Mouse (Mus musculus) activated CD4-positive, CD25-positive, alpha-beta regulatory T cell, adult 4 months (primary cell): ENCODE data around the gene Tmprss9. TPM values are rescaled to one million over a fixed set of nuclear protein-coding genes. Genes with fewer than 3 reads are reported as not detected.

Source experiments
- ATAC-seq: one replicate; pipeline ENCODE4 v1.8.0; 2017
- polyA plus RNA-seq, 2 experiments: library from polyadenylated mRNA; unstranded; fragments of 100-300 nt; shearing (Covaris generic); gene quantifications; one replicate each; pipeline ENCODE4 v1.2.1; 2017

Gene Tmprss9
- polyA plus RNA-seq, 2 experiments from 2014 or later, result not detected

DNA sequence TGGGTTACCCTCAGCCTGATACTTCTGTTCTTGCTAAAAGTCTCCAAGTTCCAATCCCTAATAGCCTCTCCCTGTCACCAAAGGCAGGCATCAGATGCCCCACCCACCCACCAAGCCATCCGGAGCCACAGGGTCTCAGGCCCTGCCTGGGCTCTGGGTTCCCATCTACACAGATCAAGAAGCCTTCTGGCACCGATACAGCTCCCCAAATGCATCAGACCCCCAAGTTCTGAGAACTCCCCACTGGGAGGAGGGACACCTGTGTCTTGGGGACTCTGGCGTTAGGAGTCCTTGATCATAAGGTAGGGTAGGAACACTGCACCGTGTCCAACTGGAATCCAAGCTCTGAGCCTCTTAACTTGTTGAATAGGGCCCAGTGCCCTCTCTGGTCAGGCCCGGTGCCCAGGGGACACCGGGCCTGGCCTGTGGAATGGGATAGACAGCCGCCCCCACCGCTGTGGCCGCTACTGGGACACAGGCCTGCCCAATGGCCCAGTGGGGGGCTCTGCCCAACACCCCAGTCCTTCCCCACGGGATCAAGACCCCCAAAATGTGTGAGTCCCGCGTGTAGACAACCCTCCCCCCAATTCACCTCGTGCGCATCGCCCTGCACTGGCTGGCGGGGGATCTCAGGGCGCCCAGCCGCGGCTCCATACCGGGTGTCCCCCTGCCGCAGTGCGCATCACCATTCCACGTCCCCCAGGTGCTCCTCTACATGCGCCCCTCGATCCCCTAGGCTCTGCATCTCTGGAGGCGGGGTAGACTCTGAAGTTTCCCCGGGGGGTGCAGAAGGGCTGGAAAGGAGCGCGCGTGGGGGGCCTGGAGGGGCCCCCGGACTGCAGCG is 28.3 kb upstream of the Tmprss9 start:
- ATAC-seq, result no peak

DNA sequence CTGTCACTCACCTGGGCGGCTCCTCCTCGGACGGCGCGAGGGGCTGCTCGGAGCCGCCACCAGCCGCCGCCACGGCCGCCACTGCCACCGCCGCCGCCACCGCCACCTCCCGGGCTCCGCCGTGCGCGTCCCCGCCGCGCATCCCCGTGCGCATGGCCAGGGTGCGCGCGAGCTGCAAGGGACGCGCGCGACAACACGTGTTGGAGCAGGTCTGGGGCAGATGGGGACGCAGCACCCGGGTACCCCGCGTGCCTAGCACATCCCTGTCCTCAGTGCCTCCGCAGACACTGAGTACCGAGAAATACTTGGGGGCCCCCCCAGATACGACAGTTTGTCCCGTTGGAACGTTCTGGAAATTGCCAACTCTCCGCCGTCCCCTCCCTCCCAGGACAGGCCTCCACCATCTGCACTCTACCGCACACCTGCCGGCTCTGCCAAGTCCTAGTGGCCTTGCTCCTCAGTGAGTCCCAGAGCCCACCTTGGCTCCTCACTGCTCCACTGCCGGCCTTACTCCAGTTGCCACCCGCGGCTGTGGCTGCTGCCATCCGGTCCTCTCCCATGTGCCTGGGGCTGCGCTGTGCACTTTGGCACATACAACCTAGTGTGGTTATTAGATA is 27.6 kb upstream of the Tmprss9 start, which contains the start of gene Lingo3:
Gene Lingo3, minus strand, starts transcription at position 109 of the 617 bp plus-strand sequence.
- no peak for ATAC-seq

DNA sequence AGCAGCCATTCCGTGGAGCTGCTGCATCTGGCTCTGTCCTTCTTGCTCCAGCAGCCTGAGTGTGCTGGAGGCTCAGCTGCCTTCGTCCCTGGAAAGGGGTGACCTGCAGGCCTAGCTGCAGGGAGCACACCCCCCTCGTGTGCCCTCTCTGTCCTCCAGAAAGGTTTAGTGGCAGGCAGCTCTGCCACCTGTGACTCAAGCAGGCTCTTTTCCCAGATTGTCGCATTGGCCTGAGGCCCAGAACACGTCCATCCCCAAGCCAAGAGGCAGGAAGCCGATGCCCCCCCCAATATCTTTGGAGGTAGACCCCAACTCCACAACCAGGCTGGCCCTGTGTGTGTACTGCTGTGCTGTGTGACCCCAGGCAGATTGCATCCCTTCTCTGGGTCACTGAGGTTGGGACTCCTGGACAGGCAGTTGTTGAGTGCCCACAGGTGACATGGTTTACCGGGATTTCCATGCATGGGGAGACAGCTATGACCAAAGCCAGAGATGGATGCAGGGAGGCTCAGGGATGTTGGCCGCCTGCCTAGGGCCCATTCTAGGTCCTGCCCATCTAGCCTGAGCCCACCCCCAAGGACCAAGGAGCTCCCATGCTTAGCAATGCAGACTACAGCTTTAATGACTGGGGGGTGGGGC is 26.5 kb upstream of the Tmprss9 start:
- no peak for ATAC-seq

DNA sequence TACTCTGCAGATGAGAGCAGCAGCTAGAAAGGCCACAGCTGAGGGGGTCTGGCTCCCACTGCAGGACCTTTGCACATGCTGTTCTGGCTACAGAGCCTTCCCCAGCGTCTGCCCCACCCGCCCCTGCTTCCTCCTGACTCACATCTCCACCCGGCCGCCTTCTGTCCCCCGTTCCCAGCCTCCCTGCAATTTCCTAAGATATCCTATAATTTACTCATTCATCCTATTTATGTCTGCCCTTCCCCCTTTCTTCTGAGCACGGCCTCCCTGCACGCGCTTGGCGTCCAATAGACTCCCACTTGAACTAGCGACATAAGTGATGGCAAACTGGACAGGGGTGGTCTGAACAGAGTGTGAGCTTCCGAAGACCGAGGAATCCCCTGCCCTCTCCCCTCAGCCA is 25.9 kb upstream of the Tmprss9 start:
- no peak for ATAC-seq

DNA sequence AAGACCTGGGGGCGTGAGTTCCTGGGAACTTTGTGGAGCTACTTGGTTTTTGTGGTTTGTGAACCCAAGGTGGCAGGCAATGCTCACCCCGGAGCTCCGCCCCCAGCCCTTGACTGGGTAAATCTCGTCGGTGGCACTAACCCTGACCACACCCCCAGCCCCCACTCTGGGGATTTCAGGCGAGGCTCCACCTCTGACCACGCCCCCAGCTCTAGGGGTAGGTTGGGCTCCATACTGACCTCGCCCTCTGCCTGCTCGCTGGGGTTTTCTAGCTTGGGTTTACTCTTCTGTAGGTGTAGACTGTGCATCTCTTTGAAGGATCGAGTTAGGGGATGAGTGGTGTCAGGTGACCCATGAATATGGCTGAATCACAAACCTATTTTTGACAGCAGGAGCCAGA is 23.1 kb upstream of the Tmprss9 start:
- peak; percentile 79 for ATAC-seq

DNA sequence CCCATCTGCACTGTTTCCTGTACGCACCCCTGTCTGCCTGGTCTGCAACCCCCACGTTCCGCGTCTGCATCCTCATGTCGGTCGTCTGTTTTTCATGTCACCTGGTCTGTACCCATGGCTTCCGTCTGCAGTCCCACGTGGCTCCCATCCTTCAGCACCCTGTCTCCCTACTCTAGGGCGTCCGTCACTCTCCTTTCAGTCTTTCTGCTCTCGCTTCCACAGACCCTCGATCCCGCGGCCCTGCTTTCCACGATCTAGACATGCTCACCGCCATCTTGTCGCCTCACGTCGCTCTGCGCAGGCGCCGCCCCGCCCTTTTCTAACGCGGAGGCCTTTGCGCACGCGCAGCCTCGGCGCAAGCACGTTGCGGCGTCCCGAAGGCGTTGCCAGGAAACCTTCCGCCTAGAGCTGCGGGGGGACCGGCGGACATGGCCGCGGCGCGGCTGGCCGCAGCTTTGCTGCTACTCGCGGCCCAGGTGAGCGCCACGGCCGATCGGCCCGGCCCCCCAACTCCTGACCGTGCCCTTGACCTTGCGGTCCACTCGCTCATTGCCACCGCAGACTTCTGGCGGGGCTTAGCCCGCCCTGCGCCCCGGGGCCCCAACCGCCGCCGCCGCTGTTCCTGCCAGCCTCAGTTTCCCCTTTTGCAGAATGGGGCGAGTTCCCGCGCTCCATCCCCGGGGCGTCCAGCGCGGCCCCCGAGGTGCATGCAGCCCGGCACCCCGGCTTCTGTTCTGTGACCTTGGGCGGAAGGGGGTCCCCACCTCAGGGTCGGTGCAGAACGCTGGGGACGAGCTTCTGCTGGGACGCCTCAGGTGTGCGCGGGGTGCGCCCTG is 16.5 kb upstream of the Tmprss9 start, which contains the start of the genes Lsm7 and Sppl2b:
Gene Lsm7, minus strand, starts transcription at position 297 of the 836 bp plus-strand sequence.
Gene Sppl2b, plus strand, starts transcription at position 363 of the 836 bp plus-strand sequence.
- peak; percentile 70 for ATAC-seq

DNA sequence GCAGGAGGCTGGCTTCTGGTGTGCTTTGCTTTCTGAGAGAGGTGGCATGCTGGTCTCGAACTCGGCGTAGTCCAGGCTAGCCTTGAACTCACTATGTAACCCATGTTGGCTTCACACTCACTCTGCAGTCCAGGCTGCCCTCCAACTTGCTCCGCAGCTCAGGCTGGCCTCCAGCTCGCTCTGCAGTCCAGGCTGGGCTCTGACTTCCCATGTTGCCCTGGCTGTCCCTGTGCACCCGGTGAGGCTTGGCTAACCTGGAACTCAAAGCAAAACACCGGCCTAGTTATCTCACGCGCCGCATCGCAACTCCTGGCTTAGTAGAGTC is 15.9 kb upstream of the Tmprss9 start:
- no peak for ATAC-seq

DNA sequence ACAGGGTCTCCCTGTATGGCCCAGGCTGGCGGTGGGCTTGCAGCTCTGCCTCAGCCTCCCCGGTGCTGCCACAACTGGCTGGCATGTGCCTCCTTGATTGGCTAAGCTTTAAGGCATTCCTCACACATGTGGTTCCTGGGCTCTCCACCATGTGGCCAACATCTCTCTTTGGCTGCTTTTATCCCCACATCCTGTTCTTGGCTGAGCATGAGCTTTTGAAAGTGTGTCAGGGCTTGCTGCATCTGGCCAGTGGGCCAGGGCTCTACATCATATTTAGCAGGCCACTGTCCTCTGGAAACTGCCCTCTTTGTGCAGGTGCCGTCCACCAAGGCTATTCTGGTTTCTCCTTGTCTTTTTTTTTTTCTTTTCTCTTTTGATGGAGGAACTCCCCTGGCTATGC is 15.4 kb upstream of the Tmprss9 start:
- ATAC-seq, result no peak

DNA sequence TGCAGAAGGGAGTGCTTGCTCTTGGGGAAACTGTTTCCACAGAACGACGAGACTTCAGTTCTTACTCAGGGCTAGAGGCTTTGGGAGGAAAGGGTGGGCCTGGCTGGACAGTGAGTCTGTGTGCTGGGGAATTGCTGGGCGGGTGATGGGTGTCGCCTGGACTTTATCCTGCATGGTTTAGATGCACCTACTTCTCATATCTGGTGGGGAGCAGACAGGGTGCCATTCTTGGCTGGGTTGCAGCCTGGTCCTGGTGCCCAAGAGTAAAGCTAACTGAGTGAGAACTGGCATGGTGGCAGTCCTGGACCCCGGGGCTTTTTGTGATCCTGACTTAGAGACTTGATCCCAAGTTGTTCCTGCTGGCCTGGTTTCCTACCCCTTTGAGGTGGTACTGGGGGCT is 14.7 kb upstream of the Tmprss9 start:
- ATAC-seq, result no peak

DNA sequence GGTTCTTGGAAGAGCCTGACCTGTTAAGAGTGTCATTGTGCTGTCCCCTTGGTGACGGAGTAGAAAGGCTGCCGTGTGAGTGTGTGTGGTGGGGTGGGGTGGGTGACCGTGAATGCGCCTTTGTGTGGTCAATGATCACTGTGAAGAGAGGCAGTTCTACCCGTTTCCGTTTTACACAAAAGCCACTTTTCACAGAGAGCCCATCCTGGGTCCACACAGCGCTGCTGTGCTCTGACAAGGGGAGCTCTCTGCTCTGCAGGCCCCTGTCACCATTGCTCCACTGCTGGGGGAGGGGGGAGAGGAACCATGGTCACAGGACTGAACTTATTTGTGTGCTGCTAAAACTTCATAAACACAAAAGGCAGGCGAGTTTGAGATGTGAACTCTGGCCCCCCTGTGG is 14.3 kb upstream of the Tmprss9 start:
- no peak for ATAC-seq

DNA sequence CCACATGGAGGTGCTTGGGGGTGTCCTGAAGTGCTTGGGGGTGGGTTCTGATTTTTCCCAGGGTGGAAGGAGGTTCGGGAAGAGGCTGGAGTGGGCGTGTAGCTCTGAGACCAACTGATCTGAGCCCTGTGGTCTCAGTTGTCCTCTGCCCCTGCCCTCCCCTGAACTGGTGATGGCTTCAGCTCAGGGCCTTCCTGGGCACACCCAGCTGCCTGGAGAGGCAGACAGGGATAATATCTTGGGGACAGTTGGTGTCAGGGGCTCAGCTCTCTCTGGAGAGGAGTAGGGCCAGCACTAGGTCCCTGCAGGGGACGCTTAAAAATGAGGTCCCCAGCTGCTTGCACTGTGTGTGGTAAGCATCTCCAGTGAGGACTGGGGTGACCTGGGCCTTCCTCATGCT is 13.8 kb upstream of the Tmprss9 start:
- no peak for ATAC-seq

DNA sequence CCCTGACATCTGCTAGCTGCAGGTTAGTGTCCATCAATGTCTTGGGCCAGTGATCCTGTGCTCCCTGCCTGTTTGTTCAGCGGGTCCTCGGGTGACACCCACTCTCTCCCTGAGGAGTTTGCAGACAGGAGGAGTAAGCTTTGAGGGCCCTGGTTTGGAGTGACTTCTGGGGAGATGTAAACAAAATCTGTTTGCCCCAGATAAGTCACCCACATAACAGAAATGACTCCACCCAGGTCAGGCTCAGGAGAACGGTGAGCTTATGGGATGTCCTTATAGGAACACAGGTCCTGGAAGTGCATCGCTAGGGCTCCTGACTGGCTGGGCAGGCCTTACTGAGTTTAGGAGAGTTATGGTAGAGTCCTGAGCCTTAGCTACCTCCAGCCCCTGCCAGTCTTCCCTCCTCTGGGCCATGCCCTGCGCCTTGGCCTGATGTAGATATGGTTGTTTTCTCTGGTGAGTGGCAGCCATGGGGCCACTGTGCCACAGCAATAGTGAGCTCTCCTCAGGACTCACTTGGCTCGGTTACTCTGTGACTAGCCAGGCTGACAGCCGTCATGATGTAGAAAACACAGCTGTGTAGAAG is 13.2 kb upstream of the Tmprss9 start:
- ATAC-seq, result no peak

DNA sequence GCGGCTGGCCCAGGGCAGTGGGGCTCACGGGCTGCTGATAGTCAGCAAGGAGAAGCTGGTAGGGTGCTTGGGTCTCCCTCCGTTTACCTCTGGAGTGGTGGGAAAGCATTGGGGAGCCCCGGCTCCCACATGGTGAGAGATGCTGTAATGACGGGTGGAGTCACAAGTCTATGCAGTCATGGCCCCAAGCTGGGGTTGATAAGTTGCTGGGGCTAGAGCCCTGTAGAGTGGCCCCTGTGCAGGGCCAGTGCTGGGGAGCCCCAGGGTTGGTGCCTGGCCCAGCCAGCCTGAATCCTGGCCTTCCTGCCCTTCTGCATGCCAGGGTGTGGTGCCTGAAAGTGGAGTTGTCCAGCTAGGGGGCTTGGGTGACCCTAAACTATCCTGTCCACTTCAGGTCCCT is 9.3 kb upstream of the Tmprss9 start:
- ATAC-seq, result no peak

DNA sequence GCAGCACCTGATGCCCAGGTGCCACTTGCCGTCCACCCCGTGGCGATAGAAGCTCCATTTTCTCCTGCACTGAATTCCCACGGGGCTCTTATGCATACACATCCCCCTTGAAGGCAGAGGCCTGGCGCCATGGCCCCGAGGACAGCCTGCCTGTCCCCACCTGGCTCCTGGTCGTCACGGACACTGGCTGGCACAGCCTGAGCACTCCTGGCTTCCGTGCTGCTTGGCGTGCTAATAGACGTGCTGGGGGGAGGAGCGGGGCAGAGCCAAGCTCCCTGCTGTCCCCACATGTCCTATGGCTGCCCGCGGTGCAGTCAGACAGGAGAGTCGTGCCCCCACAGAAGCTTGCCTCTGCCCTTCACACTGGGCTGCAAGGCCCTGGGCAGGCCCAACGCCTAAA is 7.2 kb upstream of the Tmprss9 start:
- ATAC-seq, result no peak

DNA sequence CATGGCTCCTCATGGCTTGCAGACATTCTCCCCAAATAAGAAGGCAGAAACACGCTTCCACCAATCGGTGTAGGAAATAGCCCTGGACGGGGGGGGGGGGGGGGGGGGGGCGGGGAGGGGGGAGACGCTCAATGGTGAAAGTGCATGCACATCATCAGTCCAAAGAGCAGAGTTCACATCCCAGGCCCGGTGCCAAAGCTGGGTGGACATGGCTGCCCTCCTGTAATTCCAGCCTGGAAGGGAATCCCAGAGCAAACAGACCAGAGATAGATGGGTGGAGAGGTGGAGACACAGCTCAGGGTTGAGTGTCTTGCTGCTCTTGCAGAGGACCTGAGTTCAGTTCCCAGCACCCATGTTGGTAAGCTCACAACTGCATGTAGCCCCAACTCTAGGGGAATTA is 655 bp upstream of the Tmprss9 start:
- ATAC-seq, result no peak

DNA sequence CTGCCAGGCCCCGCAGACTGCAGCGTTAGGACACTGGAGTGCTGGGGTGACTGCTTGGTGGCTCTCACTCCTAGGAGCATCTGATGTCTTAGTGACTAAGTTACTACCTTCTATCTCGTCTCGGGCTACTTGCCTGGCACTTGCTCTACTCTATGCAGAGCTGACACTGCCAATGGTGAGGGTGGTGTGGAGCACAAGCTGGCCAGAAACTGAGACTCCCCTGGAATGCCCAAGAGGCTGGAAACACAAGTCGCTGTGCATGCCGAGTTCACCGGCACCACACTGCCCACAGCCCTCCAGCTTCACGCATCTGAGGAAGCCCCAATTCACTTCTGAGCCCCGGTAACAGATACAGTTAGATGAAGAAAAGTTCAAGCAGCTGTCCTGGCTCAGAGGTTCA is 2.4 kb downstream of the Tmprss9 start:
- ATAC-seq, result no peak

DNA sequence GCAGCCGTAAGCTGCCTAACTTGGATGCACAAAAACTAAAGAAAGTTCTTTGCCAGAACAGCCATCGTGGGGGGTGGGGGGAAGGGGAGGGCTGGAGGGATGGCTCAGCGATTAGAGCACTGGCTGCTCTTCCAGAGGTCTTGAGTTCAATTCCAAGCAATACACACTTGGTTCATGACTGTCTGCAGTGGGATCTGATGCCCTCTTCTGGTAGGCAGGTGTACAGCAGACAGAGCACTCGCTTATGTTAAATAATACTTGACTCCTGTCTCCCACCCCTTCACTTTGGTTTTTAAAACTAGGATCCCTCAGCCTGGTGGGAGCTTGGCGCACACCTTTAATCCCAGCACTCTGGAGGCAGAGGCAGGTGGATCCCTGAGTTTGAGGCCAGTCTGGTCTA is 4.4 kb downstream of the Tmprss9 start:
- ATAC-seq, result peak; percentile 54

DNA sequence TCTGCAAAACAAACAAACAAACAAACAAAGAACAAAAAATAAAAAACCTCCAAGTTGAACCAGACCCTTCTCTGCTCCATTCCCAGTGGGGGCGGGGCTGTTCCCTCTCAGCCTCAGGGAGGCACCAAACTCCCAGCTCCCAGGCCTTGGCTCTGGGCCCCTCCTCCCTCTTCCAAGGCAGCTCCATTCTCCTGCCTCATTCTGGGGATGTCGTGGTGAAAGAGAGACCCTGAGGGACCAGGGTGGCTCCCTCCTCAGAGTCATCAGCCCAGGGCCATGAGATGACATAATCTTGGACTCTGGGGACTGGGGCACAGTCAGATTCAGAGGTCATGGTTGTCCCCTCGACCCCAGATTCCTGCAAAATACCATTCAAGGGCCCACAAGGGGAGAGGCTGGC is 4.9 kb downstream of the Tmprss9 start:
- no peak for ATAC-seq

DNA sequence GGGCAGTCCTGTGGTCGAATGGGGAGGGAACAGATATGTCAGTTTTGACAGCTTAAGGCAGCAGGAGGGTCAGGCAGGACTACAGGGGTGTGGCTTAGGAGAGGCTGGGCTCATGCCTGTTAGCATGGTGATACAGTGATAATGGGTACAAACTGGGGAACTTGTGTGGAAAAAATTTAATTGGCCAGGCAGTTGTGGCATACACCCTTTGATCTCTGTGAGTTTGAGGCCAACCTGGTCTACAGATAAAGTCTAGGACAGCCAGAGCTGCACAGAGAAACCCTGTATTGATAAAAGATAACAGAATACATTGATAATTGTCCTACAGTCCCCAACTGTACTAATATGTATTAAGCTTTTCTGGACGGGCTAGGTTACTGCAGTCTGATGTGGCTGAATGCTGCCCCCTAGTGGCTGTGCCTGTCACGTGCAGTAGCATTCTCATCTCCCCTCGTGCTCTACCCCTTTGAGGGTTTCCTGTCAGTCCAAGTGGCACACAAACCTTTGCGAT is 8.5 kb downstream of the Tmprss9 start:
- peak; percentile 54 for ATAC-seq

DNA sequence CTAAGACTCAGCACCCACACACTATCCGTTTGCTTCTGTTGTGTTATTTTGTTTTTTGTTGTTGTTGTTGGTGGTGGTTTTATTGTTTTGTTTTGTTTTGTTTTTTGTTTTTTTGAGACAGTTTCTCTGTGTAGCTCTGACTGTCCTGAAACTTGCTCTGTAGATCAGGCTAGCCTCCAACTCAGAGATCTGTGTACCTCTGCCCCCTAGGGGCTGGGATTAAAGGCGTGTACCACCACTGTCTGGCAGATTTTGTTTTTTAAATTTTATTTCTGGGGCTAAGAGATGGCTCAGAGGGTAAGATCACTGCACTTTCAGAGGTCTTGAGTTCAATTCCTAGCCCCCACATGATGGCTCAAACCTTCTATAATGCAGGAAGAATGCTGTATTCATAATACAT is 9.3 kb downstream of the Tmprss9 start:
- ATAC-seq, result no peak

DNA sequence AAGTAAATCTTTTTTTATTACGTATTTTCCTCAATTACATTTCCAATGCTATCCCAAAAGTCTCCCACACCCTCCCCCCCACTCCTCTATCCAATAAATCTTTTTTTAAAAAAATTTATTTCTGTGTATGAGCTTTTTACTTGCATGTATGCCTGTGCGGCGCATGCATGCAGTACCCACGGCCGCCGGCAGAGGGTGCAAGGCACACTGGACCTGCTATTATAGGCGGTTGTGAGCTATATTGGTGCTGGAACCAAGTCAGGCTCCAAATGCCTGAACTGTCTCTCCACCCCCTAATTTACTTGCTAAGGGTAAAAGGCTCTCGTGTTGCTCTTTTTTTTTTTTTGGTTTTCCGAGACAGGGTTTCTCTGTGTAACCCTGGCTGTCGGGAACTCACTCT is 9.7 kb downstream of the Tmprss9 start:
- no peak for ATAC-seq

DNA sequence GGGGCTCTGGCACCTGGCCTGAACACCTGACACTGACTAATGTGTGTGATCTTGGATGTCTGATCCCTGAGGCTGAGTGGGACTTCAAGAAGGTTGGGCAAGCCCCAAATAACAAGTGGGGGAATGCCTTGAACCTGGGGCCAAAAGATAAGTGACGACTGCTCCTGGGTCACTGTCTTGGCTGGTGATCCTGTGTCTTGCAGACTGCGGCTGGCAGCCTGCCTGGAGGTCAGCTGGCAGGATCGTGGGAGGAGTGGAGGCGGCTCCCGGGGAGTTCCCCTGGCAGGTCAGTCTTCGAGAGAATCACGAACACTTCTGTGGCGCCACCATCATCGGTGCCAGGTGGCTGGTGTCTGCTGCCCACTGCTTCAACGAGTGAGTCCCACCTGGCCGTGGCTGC is 15.5 kb downstream of the Tmprss9 start:
- ATAC-seq, result no peak
